Mouse (Mus musculus): ENCODE measurements at regions not wholly inside any gene's neighbourhood (a gene's known extent, or its start where the extent isn't known, plus 50 kb on each side); places are given as distances from the start of the nearest gene placed in this dataset.
"Not testable (repeated sequence)": the region's sequence is repeated elsewhere in the genome, so short reads cannot be mapped to it uniquely, and the experiment has no call there.

- DNase-seq, result no peak
These were observed 187.3 kb upstream of the Tas2r119 start for GRCm38 (mm10) chr15:31989593-31990290.

GRCm38 (mm10) chr15:31997996-31998395 lies 179.1 kb upstream of the Tas2r119 start:
- DNase-seq, result no peak

GRCm38 (mm10) chr15:31999553-31999952 lies 177.5 kb upstream of the Tas2r119 start:
- DNase-seq, result no peak

- DNase-seq, result no peak
These were observed 174.1 kb upstream of the Tas2r119 start for GRCm38 (mm10) chr15:32002950-32003422.

GRCm38 (mm10) chr15:32003489-32003888 lies 173.6 kb upstream of the Tas2r119 start:
- no peak for DNase-seq

GRCm38 (mm10) chr15:32005986-32006385 lies 171.1 kb upstream of the Tas2r119 start:
- DNase-seq, result no peak

- no peak for DNase-seq
These were observed 167.3 kb upstream of the Tas2r119 start for GRCm38 (mm10) chr15:32009818-32010217.

- peak; percentile 11 for DNase-seq
These were observed 165.0 kb upstream of the Tas2r119 start for GRCm38 (mm10) chr15:32012044-32012443.

- DNase-seq, result no peak
These were observed 164.3 kb upstream of the Tas2r119 start for GRCm38 (mm10) chr15:32012838-32013237.

- no peak for DNase-seq
These were observed 161.9 kb upstream of the Tas2r119 start for GRCm38 (mm10) chr15:32015169-32015568.

GRCm38 (mm10) chr15:32020323-32021008 lies 156.6 kb upstream of the Tas2r119 start:
- peak; percentile 7 for DNase-seq

- no peak for DNase-seq
These were observed 156.0 kb upstream of the Tas2r119 start for GRCm38 (mm10) chr15:32021009-32021602.

GRCm38 (mm10) chr15:32034091-32034490 lies 143.0 kb upstream of the Tas2r119 start:
- DNase-seq, result no peak

GRCm38 (mm10) chr15:32034790-32035189 lies 142.3 kb upstream of the Tas2r119 start:
- no peak for DNase-seq

GRCm38 (mm10) chr15:32041764-32042163 lies 135.3 kb upstream of the Tas2r119 start:
- DNase-seq, result no peak

GRCm38 (mm10) chr15:32042173-32042572 lies 134.9 kb upstream of the Tas2r119 start:
- DNase-seq, result peak; percentile 22

GRCm38 (mm10) chr15:32042589-32042988 lies 134.5 kb upstream of the Tas2r119 start:
- DNase-seq, result no peak

- DNase-seq, result no peak
These were observed 133.9 kb upstream of the Tas2r119 start for GRCm38 (mm10) chr15:32043207-32043606.

GRCm38 (mm10) chr15:32043670-32044069 lies 133.4 kb upstream of the Tas2r119 start:
- DNase-seq, result not testable (repeated sequence)

GRCm38 (mm10) chr15:32048836-32049235 lies 128.3 kb upstream of the Tas2r119 start:
- no peak for DNase-seq

GRCm38 (mm10) chr15:32061573-32061972 lies 115.5 kb upstream of the Tas2r119 start:
- no peak for DNase-seq

GRCm38 (mm10) chr15:32082109-32082508 lies 95.0 kb upstream of the Tas2r119 start:
- no peak for DNase-seq

GRCm38 (mm10) chr15:32093889-32094288 lies 83.2 kb upstream of the Tas2r119 start:
- DNase-seq, result no peak

GRCm38 (mm10) chr15:32095554-32095953 lies 81.5 kb upstream of the Tas2r119 start:
- no peak for DNase-seq
